Mouse (Mus musculus) embryonic facial prominence, embryonic 11.5 days (tissue): Measurements from ENCODE around the gene Tigd2. TPM values are rescaled to one million over a fixed set of nuclear protein-coding genes. Genes with fewer than 3 reads are reported as not detected.
A peak's percentile ranks its signal among the peaks of the same experiment; 100 is the strongest.

Source experiments
- ATAC-seq: fragments of 200-750 bp; cut with Nextera tagmentation; replicated peaks from 2 replicates; pipeline ENCODE4 v1.8.0; 2017; ENCODE audit warnings: low read depth; ENCODE audit not compliant: insufficient number of reproducible peaks, low FRiP score, low TSS enrichment
- DNase-seq: peaks from one replicate; pipeline ENCODE4 v3.0.0-alpha.2; 2015; ENCODE audit warnings: low spot score
- H3K27ac ChIP-seq: fragments of 300-500 bp; sonication (generic); replicated peaks from 2 replicates; pipeline ENCODE4 v1.5.1; 2014; ENCODE audit warnings: mild to moderate bottlenecking, low read depth, low read length, control low read depth
- H3K27me3 ChIP-seq: fragments of 300-500 bp; sonication (generic); 2 replicates; pipeline ENCODE4 v1.6.1; 2014; ENCODE audit warnings: mild to moderate bottlenecking, low read length, moderate library complexity, mixed read lengths; ENCODE audit not compliant: control insufficient read depth, insufficient read depth
- H3K36me3 ChIP-seq: fragments of 300-500 bp; sonication (generic); replicated peaks from 2 replicates; pipeline ENCODE4 v1.6.1; 2014; ENCODE audit warnings: low read depth, mild to moderate bottlenecking, low read length, moderate library complexity, mixed read lengths; ENCODE audit not compliant: control insufficient read depth, insufficient read depth
- H3K4me1 ChIP-seq: fragments of 300-500 bp; sonication (generic); 2 replicates; pipeline ENCODE4 v1.6.1; 2014; ENCODE audit warnings: low read length, mixed read lengths; ENCODE audit not compliant: control insufficient read depth, insufficient read depth
- H3K4me2 ChIP-seq: fragments of 300-500 bp; sonication (generic); 2 replicates; pipeline ENCODE4 v1.6.1; 2014; ENCODE audit warnings: low read depth, mild to moderate bottlenecking, control low read depth, low read length, moderate library complexity
- H3K4me3 ChIP-seq: fragments of 300-500 bp; sonication (generic); 2 replicates; pipeline ENCODE4 v1.5.1; 2014; ENCODE audit warnings: low read depth, low read length, control low read depth
- H3K9ac ChIP-seq: fragments of 300-500 bp; sonication (generic); replicated peaks from 2 replicates; pipeline ENCODE4 v1.6.1; 2014; ENCODE audit warnings: mild to moderate bottlenecking, control low read depth, low read length
- H3K9me3 ChIP-seq: fragments of 300-500 bp; sonication (generic); replicated peaks from 2 replicates; pipeline ENCODE4 v1.6.1; 2016; ENCODE audit warnings: mild to moderate bottlenecking, low read length, inconsistent platforms, mixed read lengths; ENCODE audit not compliant: control insufficient read depth
- WGBS: fragments of 180-500 bp; shearing (Covaris S2); extraction: QIAGEN DNeasy Blood & Tissue Kit; methylation state at CpG from one replicate; pipeline ENCODE4 v1.1.7; 2014; 5-methylcytosine and 5-hydroxymethylcytosine counted together
- polyA plus RNA-seq: library from polyadenylated mRNA; unstranded; fragments of >200 nt; fragmentation: Nextera tagmentation; extraction: Ambion mirVana; gene quantifications from 2 replicates; pipeline ENCODE4 v1.2.1, GENCODE M21; 2014

Gene Tigd2
- 15.7 and 16.1 TPM in 2 replicates for polyA plus RNA-seq

GRCm38 (mm10) chr6:59208685-59209298 lies at the start of gene Tigd2:
Tigd2 (plus strand) TSS chr6:59208870.
- H3K9ac ChIP-seq: peak within 1 kb of the TSS; percentile 90
- H3K9me3 ChIP-seq: no peaks in the 10 kb centered on the region
- 0 out of 2 replicates have a peak within 1 kb of the TSS, but pooled peaks have one; percentile 8 for H3K27ac ChIP-seq
- H3K4me2 ChIP-seq: peak within 1 kb of the TSS; percentile 62
- H3K4me1 ChIP-seq: no peaks in the 10 kb centered on the region
- ATAC-seq: peak; percentile 97
- H3K27me3 ChIP-seq: no peaks in the 10 kb centered on the region
- DNase-seq: peak; percentile 93
- peak within 1 kb of the TSS; percentile 77 for H3K4me3 ChIP-seq
- H3K36me3 ChIP-seq: no peaks in the 10 kb centered on the region
- under 1% methylated on average over 62 of the region's 62 CpGs for WGBS

- Histone ChIP-seq H3K4me1 (no peaks in the 10 kb centered on the region), H3K4me3 (no peak overlapping the region), H3K36me3 (no peaks in the 10 kb centered on the region), H3K27ac (no peak overlapping the region), H3K4me2 (no peak overlapping the region), H3K9me3 (no peaks in the 10 kb centered on the region), H3K9ac (no peak overlapping the region), H3K27me3 (no peaks in the 10 kb centered on the region)
- 87% methylated on average over 4 of the region's 4 CpGs for WGBS
- ATAC-seq (no peak), DNase-seq (no peak)
Measured at GRCm38 (mm10) chr6:59161801-59162478, 46.7 kb upstream of the Tigd2 start.

DNA sequence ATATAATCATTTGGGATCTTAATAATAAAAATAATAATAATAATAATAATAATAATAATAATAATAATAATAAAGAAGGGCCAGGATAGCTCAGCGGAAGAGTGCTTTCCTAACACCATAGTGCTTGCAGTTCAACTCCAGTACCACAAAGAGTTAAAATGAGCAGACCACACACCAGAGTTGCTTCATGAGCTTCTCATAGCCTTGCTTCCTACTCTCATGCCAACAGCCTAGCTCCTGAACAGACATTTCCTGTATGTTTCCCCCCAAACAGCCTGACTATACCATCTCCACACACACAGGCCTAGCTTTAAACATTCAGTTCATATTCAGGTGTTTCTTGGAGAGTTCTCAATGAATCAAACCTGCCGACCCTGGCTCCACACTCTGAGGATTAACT lies 45.8 kb upstream of the Tigd2 start:
- H3K27ac ChIP-seq: no peak overlapping the region
- no peak for ATAC-seq
- 78% methylated on average over 2 of the region's 2 CpGs for WGBS
- H3K9ac ChIP-seq: no peak overlapping the region
- H3K4me1 ChIP-seq: no peaks in the 10 kb centered on the region
- H3K36me3 ChIP-seq: no peaks in the 10 kb centered on the region
- H3K27me3 ChIP-seq: no peaks in the 10 kb centered on the region
- H3K4me3 ChIP-seq: no peak overlapping the region
- no peaks in the 10 kb centered on the region for H3K9me3 ChIP-seq
- no peak overlapping the region for H3K4me2 ChIP-seq
- no peak for DNase-seq

GRCm38 (mm10) chr6:59163407-59163806 lies 45.3 kb upstream of the Tigd2 start:
- Histone ChIP-seq H3K4me1 (no peaks in the 10 kb centered on the region), H3K27ac (no peak overlapping the region), H3K9ac (no peak overlapping the region), H3K4me3 (no peak overlapping the region), H3K9me3 (no peaks in the 10 kb centered on the region), H3K27me3 (no peaks in the 10 kb centered on the region), H3K36me3 (no peaks in the 10 kb centered on the region), H3K4me2 (no peak overlapping the region)
- ATAC-seq (no peak), DNase-seq (no peak)
- WGBS: 81% methylated on average over 3 of the region's 3 CpGs

DNA sequence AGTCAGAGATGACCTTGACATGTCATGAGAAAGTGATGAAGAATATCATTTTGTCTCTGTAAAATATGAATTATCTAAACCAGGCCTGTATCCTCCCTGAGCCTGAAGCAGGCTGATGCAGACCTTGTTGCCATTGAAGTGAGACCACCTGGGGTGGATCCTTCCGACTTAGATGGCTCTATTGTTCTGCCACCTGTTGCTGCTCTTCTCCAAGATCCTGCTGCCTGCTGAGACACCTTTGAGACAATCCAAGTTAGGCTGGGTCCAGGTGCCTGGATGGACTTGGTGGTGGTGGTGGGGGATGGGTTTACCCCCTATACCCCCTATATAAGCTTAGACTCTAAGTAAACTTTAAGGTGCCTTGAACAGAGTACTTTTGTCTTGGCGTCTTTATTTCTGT lies 39.7 kb upstream of the Tigd2 start:
- WGBS: 20% methylated on average over 2 of the region's 2 CpGs
- no peak overlapping the region for H3K9ac ChIP-seq
- no peaks in the 10 kb centered on the region for H3K4me1 ChIP-seq
- H3K27me3 ChIP-seq: no peaks in the 10 kb centered on the region
- no peak overlapping the region for H3K4me3 ChIP-seq
- H3K4me2 ChIP-seq: no peak overlapping the region
- H3K9me3 ChIP-seq: no peaks in the 10 kb centered on the region
- no peak overlapping the region for H3K27ac ChIP-seq
- DNase-seq (no peak), ATAC-seq (no peak)
- H3K36me3 ChIP-seq: no peaks in the 10 kb centered on the region

DNA sequence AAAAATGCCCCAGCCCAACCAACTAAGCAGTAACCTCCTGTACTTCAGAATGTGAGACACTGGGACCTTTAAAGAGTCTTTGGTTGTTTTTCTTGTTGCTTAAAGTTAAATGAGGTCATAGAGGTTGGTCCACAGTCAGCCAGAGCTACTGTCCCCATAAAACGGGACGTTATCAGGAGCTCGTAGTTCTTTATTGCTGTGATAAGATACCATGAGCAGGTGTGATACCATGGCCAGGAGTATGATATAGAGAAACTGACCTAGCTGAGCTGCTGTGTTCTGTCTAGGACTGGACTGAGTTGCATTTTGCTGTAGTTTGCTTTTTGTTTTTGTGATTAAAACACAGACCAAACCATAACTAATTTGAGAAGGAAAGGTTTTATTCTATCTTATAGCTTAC lies 37.4 kb upstream of the Tigd2 start:
- H3K27ac ChIP-seq: no peak overlapping the region
- DNase-seq: no peak
- no peak overlapping the region for H3K9ac ChIP-seq
- no peak for ATAC-seq
- H3K27me3 ChIP-seq: no peaks in the 10 kb centered on the region
- H3K4me2 ChIP-seq: no peak overlapping the region
- H3K36me3 ChIP-seq: no peaks in the 10 kb centered on the region
- no peak overlapping the region for H3K4me3 ChIP-seq
- H3K4me1 ChIP-seq: no peaks in the 10 kb centered on the region
- no peaks in the 10 kb centered on the region for H3K9me3 ChIP-seq
- WGBS: 87% methylated on average over 3 of the region's 3 CpGs

GRCm38 (mm10) chr6:59173940-59174339 lies 34.7 kb upstream of the Tigd2 start:
- 84% methylated on average over 1 of the region's 1 CpGs for WGBS
- no peaks in the 10 kb centered on the region for H3K9me3 ChIP-seq
- H3K27ac ChIP-seq: no peak overlapping the region
- DNase-seq: no peak
- no peak for ATAC-seq
- no peak overlapping the region for H3K9ac ChIP-seq
- no peak overlapping the region for H3K4me2 ChIP-seq
- H3K4me3 ChIP-seq: no peak overlapping the region
- H3K27me3 ChIP-seq: no peaks in the 10 kb centered on the region
- H3K4me1 ChIP-seq: no peaks in the 10 kb centered on the region
- no peaks in the 10 kb centered on the region for H3K36me3 ChIP-seq

DNA sequence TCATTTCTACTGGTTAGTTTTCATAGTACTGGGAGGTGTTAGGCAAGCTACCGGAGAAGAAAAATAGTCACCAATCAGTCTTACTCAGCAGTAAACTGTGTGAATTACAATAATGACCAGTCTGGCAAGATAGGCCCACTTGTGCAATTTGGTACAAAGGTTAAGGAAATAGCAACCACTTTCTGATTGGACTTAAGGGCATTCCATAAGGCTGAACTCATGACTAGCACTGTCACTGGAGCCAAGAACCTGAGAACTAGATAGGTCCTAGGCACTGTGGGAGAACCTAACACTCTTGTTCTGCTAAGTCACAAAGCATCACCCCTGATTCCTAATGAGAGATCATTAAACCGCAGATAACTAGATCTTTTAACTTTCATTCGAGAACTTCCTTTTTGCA lies 30.6 kb upstream of the Tigd2 start:
- Histone ChIP-seq H3K4me2 (no peak overlapping the region), H3K4me1 (no peaks in the 10 kb centered on the region), H3K27me3 (no peaks in the 10 kb centered on the region), H3K36me3 (no peaks in the 10 kb centered on the region), H3K9me3 (no peaks in the 10 kb centered on the region), H3K4me3 (no peak overlapping the region), H3K27ac (no peak overlapping the region), H3K9ac (no peak overlapping the region)
- WGBS: 92% methylated on average over 3 of the region's 3 CpGs
- ATAC-seq (no peak), DNase-seq (no peak)
